Mouse (Mus musculus): ENCODE measurements around the gene Aes. TPM values are rescaled to one million over a fixed set of nuclear protein-coding genes. Genes with fewer than 3 reads are reported as not detected.

Aes gene
- polyA plus RNA-seq, 1 experiment, result 148 TPM

- Histone ChIP-seq H3K36me3 (ENCODE audit: control insufficient read depth, insufficient read depth, low read length, poor library complexity, severe bottlenecking) (no peaks in the 10 kb centered on the region), H3K27ac (ENCODE audit: insufficient read depth, low read length) (no peak overlapping the region), H3K9ac (ENCODE audit: low read depth, poor library complexity, severe bottlenecking) (no peak overlapping the region), H3K4me3 (ENCODE audit: low read depth, low read length) (no peak overlapping the region), H3K4me1 (ENCODE audit: control insufficient read depth, insufficient read depth, low read length) (peaks cover 3% of the 10 kb centered on the region), H3K27me3 (ENCODE audit: control insufficient read depth, insufficient read depth, low read length, poor library complexity, severe bottlenecking) (no peaks in the 10 kb centered on the region), H3K9me3 (replicated peaks; ENCODE audit: control insufficient read depth, insufficient read depth, low read length, poor library complexity, severe bottlenecking) (no peaks in the 10 kb centered on the region)
- TF ChIP-seq POLR2A (IDR thresholded peaks at IDR 0.05; ENCODE audit: insufficient read depth, low read length) (no peak), CTCF (IDR thresholded peaks at IDR 0.05; ENCODE audit: low read depth, low read length) (no peak), EP300 (IDR thresholded peaks at IDR 0.05; ENCODE audit: insufficient read depth, low read depth, low read length) (no peak)
These were observed 39.6 kb downstream of the Aes start for GRCm38 (mm10) chr10:81598871-81599270.

GRCm38 (mm10) chr10:81599630-81600029, 40.3 kb downstream of the Aes start:
- Histone ChIP-seq H3K9ac (ENCODE audit: low read depth, poor library complexity, severe bottlenecking) (no peak overlapping the region; the same call in 1 of the 2 replicates), H3K27me3 (ENCODE audit: control insufficient read depth, insufficient read depth, low read length, poor library complexity, severe bottlenecking) (no peaks in the 10 kb centered on the region), H3K36me3 (ENCODE audit: control insufficient read depth, insufficient read depth, low read length, poor library complexity, severe bottlenecking) (no peaks in the 10 kb centered on the region), H3K4me3 (ENCODE audit: low read depth, low read length) (no peak overlapping the region), H3K27ac (ENCODE audit: insufficient read depth, low read length) (no peak overlapping the region), H3K4me1 (ENCODE audit: control insufficient read depth, insufficient read depth, low read length) (peaks cover 3% of the 10 kb centered on the region), H3K9me3 (replicated peaks; ENCODE audit: control insufficient read depth, insufficient read depth, low read length, poor library complexity, severe bottlenecking) (no peaks in the 10 kb centered on the region)
- TF ChIP-seq CTCF (IDR thresholded peaks at IDR 0.05; ENCODE audit: low read depth, low read length) (no peak), POLR2A (IDR thresholded peaks at IDR 0.05; ENCODE audit: insufficient read depth, low read length) (no peak), EP300 (IDR thresholded peaks at IDR 0.05; ENCODE audit: insufficient read depth, low read depth, low read length) (no peak)

GRCm38 (mm10) chr10:81600096-81600495, 40.8 kb downstream of the Aes start:
- no peaks in the 10 kb centered on the region for H3K9me3 ChIP-seq (replicated peaks; ENCODE audit: control insufficient read depth, insufficient read depth, low read length, poor library complexity, severe bottlenecking)
- H3K27me3 ChIP-seq (ENCODE audit: control insufficient read depth, insufficient read depth, low read length, poor library complexity, severe bottlenecking), result no peaks in the 10 kb centered on the region
- no peak overlapping the region; the same call in 1 of the 2 replicates for H3K9ac ChIP-seq (ENCODE audit: low read depth, poor library complexity, severe bottlenecking)
- peaks cover 3% of the 10 kb centered on the region for H3K4me1 ChIP-seq (ENCODE audit: control insufficient read depth, insufficient read depth, low read length)
- TF ChIP-seq POLR2A (IDR thresholded peaks at IDR 0.05; ENCODE audit: insufficient read depth, low read length), result no peak
- no peak for TF ChIP-seq EP300 (IDR thresholded peaks at IDR 0.05; ENCODE audit: insufficient read depth, low read depth, low read length)
- no peak for TF ChIP-seq CTCF (IDR thresholded peaks at IDR 0.05; ENCODE audit: low read depth, low read length)
- H3K27ac ChIP-seq (ENCODE audit: insufficient read depth, low read length), result 0 out of 2 replicates have a peak overlapping the region, but pooled peaks have one; percentile 23
- H3K4me3 ChIP-seq (ENCODE audit: low read depth, low read length), result no peak overlapping the region
- H3K36me3 ChIP-seq (ENCODE audit: control insufficient read depth, insufficient read depth, low read length, poor library complexity, severe bottlenecking), result no peaks in the 10 kb centered on the region

- peak within 1 kb of the TSS; percentile 47 for H3K4me3 ChIP-seq (ENCODE audit: low read depth, low read length)
- TF ChIP-seq EP300 (IDR thresholded peaks at IDR 0.05; ENCODE audit: insufficient read depth, low read depth, low read length), result peak; percentile 77; the same call in 1 of the 2 replicates
- TF ChIP-seq POLR2A (IDR thresholded peaks at IDR 0.05; ENCODE audit: insufficient read depth, low read length), result no peak
- 0 out of 2 replicates have a peak within 1 kb of the TSS, but pooled peaks have one; percentile 23 for H3K27ac ChIP-seq (ENCODE audit: insufficient read depth, low read length)
- H3K36me3 ChIP-seq (ENCODE audit: control insufficient read depth, insufficient read depth, low read length, poor library complexity, severe bottlenecking), result no peaks in the 10 kb centered on the region
- no peaks in the 10 kb centered on the region for H3K9me3 ChIP-seq (replicated peaks; ENCODE audit: control insufficient read depth, insufficient read depth, low read length, poor library complexity, severe bottlenecking)
- no peaks in the 10 kb centered on the region for H3K27me3 ChIP-seq (ENCODE audit: control insufficient read depth, insufficient read depth, low read length, poor library complexity, severe bottlenecking)
- no peak within 1 kb of the TSS; the same call in 1 of the 2 replicates for H3K9ac ChIP-seq (ENCODE audit: low read depth, poor library complexity, severe bottlenecking)
- H3K4me1 ChIP-seq (ENCODE audit: control insufficient read depth, insufficient read depth, low read length), result peaks cover 3% of the 10 kb centered on the region
These were observed 41.5 kb downstream of the Aes start, which contains the start of gene Tle6 for GRCm38 (mm10) chr10:81600738-81601203. Gene Tle6 (minus strand): TSS chr10:81601073.

GRCm38 (mm10) chr10:81601396-81601905, 42.2 kb downstream of the Aes start:
- Histone ChIP-seq H3K36me3 (ENCODE audit: control insufficient read depth, insufficient read depth, low read length, poor library complexity, severe bottlenecking) (no peaks in the 10 kb centered on the region), H3K27ac (ENCODE audit: insufficient read depth, low read length) (no peak overlapping the region), H3K9me3 (replicated peaks; ENCODE audit: control insufficient read depth, insufficient read depth, low read length, poor library complexity, severe bottlenecking) (no peaks in the 10 kb centered on the region), H3K4me1 (ENCODE audit: control insufficient read depth, insufficient read depth, low read length) (peaks cover 3% of the 10 kb centered on the region), H3K4me3 (ENCODE audit: low read depth, low read length) (peak overlapping the region; percentile 47), H3K9ac (ENCODE audit: low read depth, poor library complexity, severe bottlenecking) (no peak overlapping the region), H3K27me3 (ENCODE audit: control insufficient read depth, insufficient read depth, low read length, poor library complexity, severe bottlenecking) (no peaks in the 10 kb centered on the region)
- no peak for TF ChIP-seq POLR2A (IDR thresholded peaks at IDR 0.05; ENCODE audit: insufficient read depth, low read length)
- TF ChIP-seq EP300 (IDR thresholded peaks at IDR 0.05; ENCODE audit: insufficient read depth, low read depth, low read length), result no peak
- TF ChIP-seq CTCF (IDR thresholded peaks at IDR 0.05; ENCODE audit: low read depth, low read length), result no peak

- Histone ChIP-seq H3K27ac (ENCODE audit: insufficient read depth, low read length) (no peak overlapping the region), H3K9me3 (replicated peaks; ENCODE audit: control insufficient read depth, insufficient read depth, low read length, poor library complexity, severe bottlenecking) (no peaks in the 10 kb centered on the region), H3K9ac (ENCODE audit: low read depth, poor library complexity, severe bottlenecking) (no peak overlapping the region), H3K27me3 (ENCODE audit: control insufficient read depth, insufficient read depth, low read length, poor library complexity, severe bottlenecking) (no peaks in the 10 kb centered on the region), H3K4me3 (ENCODE audit: low read depth, low read length) (no peak overlapping the region), H3K36me3 (ENCODE audit: control insufficient read depth, insufficient read depth, low read length, poor library complexity, severe bottlenecking) (no peaks in the 10 kb centered on the region), H3K4me1 (ENCODE audit: control insufficient read depth, insufficient read depth, low read length) (peaks cover 2% of the 10 kb centered on the region)
- no peak for TF ChIP-seq POLR2A (IDR thresholded peaks at IDR 0.05; ENCODE audit: insufficient read depth, low read length)
- peak; percentile 16 for TF ChIP-seq CTCF (IDR thresholded peaks at IDR 0.05; ENCODE audit: low read depth, low read length)
These were observed 43.5 kb downstream of the Aes start for GRCm38 (mm10) chr10:81602741-81603151.

All from ES-Bruce4 (cell line).